Mouse (Mus musculus) gastrocnemius, postnatal 4 days (tissue): Measurements from ENCODE around the gene Cemip. TPM values are rescaled to one million over a fixed set of nuclear protein-coding genes. Genes with fewer than 3 reads are reported as not detected.
A peak's percentile ranks its signal among the peaks of the same experiment; 100 is the strongest.
"Not testable (repeated sequence)": the region's sequence is repeated elsewhere in the genome, so short reads cannot be mapped to it uniquely, and the experiment has no call there.

Experiments used
- DNase-seq, 2 experiments: peaks; one replicate each; pipeline ENCODE4 v3.0.0; 2021 to 2022; ENCODE audit warnings: low spot score in 2 of 2, mixed read lengths in 2 of 2
- total RNA-seq, 2 experiments: library from RNA; stranded (reverse); gene quantifications; 2 replicates each; pipeline ENCODE4 v1.2.3; 2021

Gene Cemip
- total RNA-seq, 2 experiments from 2014 or later, result 0.62 to 0.69 TPM

DNA sequence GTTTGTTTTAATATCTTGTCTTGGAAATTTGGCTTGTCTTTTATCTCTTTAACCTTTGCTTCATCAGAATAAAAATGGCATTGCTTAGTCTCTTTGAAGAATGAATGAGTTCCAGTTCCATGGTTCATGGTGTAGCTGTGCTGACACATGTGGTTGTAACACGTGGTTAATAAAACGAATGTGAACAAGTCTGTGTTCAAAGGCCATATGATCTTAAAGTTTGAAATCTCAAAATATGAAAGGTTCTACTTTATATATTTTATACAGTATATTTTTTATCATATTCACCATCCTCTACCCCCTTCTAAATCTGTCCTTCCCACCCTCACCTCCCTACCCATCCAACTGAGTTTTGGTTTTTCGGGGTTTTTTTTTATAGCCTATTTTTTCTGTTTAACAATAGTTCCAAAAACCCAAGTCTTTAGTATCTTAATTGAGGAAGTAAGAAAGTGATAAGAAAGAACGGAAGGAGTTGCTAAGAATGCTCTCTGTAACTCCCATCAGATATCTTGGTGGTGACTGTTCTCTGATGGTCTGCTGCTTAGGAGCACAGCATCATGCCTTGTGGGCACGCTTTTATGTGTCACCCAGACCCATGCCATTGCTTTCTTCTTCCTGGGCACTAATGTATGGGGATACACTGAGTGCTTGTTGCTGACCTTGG is 190.1 kb downstream of the Cemip start:
- DNase-seq, result no peak

DNA sequence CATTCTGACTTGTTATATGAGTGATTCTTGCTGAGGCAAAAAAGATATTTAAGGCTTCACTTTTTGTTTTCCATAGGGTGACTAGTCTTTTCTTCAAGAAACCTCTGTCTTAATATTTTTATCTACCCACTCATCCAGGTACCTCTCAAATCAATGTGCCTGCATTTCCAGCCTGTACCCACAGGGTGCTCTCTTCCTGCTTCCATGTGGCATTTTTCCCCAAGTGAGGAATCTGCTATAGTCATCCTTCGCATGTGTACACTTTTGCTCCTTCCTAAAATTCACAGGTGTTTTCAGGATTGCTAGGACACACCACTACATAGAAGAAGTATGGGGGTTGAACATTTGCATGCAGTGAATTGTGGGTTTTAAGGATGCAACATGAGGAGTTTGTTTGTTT is 192.0 kb downstream of the Cemip start:
- no peak for DNase-seq

DNA sequence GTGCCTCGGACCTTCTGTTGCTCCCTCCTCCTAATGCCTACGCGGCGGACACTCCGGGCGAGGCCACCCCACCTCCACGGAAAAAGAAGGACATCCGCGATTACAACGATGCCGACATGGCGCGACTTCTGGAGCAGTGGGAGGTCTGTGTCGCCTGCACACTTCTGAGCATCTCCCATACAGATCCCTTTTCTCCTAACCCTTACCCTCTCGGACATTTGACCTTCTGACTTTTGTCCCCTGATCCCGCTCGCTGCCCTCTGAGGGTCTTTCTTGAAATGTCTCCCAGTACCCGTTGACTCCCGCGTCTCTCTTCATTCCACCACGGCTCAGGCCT is 194.0 kb downstream of the Cemip start:
- DNase-seq, result peak in 1 of 2 experiments; percentile 22

DNA sequence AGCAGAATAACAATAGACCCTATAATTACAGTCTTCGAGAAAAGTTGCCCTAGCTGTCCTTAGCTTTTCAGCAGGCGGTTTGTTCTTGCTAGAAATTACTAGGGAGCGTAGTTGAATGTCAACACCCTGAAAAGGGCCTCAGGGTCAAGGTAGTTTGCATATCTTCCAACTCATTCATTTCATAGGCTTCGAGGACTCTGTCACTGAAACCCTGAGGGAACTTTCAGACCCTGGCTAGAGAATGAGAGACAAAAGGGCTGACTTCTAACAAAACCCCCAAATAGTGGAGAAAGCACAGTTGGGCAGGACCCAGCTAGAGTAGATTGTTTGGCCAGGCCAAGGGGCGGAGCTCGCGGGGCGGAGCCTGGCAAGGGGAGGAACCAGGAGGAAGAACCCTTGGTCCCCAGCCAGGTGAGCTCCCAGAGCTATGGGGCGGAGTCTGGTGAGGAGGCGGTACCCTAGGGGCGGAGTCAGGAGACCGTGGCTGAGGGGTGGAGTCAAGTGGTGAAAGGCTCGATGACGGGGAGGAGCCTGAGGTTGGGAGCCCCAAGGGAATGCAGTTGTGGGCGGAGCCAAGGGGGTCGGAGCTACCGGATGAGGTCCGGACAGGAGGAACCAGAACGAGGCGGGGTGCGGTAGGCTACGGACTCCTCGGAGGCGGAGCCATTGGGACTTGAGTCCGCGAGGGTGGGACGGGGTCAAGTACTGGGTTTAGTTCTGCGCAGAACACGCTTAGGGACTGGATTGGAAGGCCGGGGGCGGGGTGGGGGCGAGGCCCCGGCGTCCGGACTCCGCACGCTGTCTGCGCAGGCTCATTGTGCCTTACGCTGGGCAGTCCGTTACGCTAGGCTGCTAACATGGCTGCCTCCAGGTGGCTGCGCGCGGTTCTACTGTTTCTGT is 194.6 kb downstream of the Cemip start:
- peak; percentile 98 for DNase-seq

DNA sequence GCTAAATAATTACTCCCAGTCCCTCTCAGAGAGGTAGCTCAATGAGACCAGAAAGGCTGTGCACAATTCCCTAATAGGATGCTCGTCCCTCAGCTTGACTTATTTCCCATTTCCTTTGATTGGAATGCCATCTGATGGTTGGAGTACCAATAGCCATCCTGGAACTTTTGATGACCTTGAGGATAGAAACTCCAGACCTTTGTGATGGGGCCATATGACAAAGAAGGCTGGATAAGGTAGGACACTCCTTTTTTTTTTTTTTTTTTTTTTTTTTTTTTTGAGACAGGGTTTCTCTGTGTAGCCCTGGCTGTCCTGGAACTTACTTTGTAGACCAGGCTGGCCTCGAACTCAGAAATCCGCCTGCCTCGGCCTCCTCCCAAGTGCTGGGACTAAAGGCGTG is 196.4 kb downstream of the Cemip start:
- DNase-seq, result not testable (repeated sequence)

DNA sequence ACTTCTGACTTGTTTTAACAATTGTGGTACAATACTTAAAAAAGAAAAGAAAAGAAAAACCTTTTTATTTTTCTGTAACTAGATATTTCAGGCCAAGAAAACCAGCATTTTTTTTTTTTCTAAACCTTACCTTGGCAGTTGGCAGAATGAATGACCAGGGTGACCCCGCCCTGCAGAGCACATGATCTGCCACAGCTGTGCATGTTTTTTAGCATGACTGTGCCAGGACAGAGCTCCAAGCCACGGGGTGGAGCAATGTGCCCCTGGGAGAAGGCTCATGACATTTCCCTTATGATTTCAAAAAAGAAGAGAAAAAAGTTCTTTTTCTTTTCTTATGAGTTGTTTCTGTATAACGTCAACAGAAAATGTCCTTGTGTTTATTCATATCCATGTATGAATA is 196.9 kb downstream of the Cemip start:
- peak in 1 of 2 experiments; percentile 43 for DNase-seq

DNA sequence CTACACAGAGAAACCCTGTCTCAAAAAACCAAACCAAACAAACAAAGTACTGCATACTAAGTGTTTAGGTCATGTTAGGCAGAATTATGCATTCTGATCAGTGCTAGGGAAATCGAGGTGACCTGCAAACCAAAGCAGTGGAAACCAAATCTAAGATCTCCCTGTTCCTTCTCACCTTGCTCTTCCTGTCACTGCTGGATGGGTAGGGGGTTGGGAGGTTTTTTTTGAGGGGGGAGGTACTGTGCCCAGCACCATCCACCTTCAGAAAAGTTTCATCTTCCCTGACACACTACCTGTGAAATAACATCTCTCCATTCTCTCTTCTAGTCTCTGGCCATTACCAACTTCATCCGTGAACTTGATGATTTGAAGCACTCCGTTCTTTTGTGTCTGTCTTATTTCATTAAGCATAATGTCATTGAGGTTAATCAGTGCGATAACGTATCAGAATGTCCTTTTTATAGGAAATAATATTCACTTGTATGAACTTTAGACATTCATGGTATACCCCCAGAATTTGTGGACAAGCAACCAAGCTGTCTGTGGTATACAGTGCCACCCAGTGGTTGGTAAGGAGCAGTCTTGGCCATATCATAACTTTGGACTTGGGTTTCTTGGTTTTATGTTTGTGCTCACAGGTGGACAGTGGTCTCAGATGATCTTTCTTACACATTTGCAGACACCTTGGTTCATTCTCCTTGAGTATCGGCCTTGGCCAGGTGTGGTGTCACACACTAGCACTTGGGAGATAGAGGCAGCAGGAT is 199.8 kb downstream of the Cemip start:
- no peak for DNase-seq

DNA sequence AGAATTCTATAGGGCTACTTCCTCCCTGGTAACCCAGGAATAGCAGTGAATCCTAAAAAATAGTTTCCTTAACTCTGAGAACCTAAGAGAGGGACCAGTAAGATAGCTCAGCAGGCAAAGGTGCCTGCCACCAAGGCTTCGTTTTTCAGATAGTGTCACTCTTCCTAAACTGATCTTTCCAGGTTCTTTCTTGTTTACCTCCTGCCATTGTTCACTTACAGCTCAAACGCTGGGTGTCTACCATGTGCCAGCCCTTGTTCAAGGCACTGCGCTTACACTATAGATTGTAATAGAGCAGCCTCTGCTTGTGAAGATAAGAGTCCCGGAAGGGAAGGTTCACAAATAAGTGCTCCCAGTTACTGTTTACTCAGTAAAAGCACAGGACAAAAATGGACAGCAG is 200.5 kb downstream of the Cemip start:
- DNase-seq, result no peak

DNA sequence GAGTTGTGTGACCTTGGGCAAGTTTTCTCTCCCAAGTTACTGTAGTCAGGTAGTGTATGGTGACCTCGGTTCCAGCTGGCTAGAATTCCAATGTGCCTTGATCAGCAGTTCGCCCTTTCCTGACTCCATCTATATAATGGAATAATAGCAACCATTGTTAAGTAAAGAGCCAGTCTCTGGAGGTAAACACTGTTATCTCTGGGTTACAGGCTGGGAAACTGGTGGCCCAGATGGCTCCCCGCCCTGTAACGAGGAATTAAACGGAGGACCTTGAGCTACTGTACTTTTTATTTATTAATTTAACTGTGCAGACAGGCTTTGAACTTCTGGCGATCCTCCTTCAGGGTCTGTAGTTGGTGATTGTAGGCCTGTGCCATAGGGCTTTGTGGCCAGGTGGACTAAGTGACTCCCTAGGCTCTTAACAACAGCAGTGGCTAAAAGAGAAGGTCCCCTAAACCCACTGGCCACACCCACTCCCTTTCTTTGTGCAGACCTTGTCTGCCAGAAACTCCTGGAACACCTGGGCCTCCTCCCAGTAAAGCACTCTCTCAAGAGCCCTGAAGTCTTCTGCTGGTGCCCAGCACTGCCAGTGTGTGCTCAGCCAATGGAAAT is 201.3 kb downstream of the Cemip start:
- DNase-seq, result no peak

DNA sequence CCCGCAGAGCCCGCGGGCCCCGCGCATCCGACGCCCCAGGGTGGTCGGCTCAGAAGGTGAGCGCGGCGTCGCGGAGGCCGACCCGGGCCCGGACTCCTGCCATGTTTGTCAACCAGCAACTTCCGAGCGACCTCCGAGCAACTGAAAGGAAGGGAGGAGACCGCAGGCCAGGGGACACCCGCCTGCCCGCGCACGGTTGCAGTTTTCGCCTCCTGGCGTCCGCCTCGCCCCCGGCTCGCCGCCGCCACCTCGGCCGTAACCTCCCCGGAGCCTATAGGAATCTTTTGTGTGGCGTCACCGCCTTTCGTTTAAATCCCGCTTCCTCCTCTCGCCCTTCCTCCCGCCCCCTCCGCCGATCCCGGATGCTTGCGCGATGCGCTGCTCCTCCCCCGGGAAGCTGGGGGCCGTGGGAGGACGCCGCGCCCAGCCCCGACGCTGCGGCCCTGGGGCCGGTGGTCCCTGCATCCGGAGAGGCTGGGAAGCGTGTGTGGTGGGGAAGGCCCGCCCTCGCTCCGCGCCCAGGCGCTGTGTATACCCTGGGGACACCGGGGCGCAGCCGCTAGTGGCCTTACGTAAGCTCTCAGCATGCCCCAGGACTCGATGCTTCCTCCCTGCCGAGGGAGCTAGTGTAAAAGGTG is 202.2 kb downstream of the Cemip start, which contains the start of the genes Tlnrd1 and Mesd:
Gene Tlnrd1, minus strand, starts transcription at position 285 of the 638 bp plus-strand sequence.
Gene Mesd, plus strand, starts transcription at position 446 of the 638 bp plus-strand sequence.
- peak; percentile 76 to 89 for DNase-seq

DNA sequence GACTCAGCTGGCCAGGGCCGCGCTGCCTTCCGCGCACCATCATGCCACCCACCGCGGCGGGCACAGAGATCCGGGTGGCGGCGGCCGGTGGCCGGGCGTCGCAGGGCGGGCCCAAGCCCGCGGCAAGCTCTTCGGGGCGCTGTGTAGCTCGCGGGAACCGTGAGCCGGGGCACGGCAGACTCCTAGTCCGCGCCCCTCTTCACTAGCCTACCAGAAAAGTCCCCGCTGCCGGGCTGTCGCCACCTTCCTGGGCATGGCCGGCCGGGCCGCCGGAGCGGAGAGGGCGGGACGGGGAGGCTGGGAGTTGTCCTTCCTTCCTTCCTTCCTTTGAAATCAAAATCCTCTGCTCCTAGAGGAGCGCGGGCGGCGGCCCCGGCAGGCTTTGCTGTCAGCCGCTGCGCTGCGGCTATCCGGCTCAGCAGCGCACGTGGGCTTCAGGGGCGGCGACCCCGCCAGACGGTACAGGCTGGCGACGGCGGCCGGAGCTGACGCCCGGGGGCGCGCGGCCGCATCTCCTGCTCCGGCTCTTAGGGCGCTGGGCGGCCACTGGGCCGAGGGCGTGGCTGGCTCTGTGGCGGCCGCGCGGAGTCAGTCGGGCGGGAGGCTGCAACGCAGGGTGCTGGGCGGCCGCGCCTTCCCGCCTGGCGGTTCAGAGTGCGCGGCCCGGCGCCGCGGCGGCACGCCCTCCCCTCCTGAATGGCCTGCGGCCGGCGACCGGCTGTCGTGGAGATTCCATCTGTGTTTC is 202.9 kb downstream of the Cemip start:
- DNase-seq, result peak; percentile 63 to 80

Other genes starting within 250 kb of the Cemip start
- 10 to 100 TPM; 16.3 to 17.4 TPM for gene Tlnrd1, start 202.2 kb downstream of the Cemip start, total RNA-seq
- gene Mesd, start 202.0 kb downstream of the Cemip start, total RNA-seq, result 10 to 100 TPM; 58.3 to 60.0 TPM
- gene Abhd17c, start 65.4 kb upstream of the Cemip start, total RNA-seq, result 10 to 100 TPM; 17.2 to 18.2 TPM